Mouse (Mus musculus) lung, embryonic 14.5 days (tissue): ENCODE data around the gene Zfp148. TPM values are rescaled to one million over a fixed set of nuclear protein-coding genes. Genes with fewer than 3 reads are reported as not detected.

Experiments
- ATAC-seq: fragments of 200-750 bp; cut with Nextera tagmentation; 2 replicates; pipeline ENCODE4 v1.8.0; 2017; ENCODE audit warnings: mild to moderate bottlenecking, moderate TSS enrichment, moderate library complexity; ENCODE audit not compliant: insufficient read depth
- DNase-seq: peaks from one replicate; pipeline ENCODE4 v3.0.0-alpha.2; 2015
- H3K27ac ChIP-seq: fragments of 300-500 bp; sonication (generic); 2 replicates; pipeline ENCODE4 v1.5.1; 2014; ENCODE audit warnings: low read depth, mild to moderate bottlenecking, moderate library complexity
- H3K27me3 ChIP-seq: fragments of 300-500 bp; sonication (generic); 2 replicates; pipeline ENCODE4 v1.6.1; 2014; ENCODE audit warnings: low read length, control low read depth; ENCODE audit not compliant: insufficient read depth
- H3K36me3 ChIP-seq: fragments of 300-500 bp; sonication (generic); 2 replicates; pipeline ENCODE4 v1.6.1; 2014; ENCODE audit warnings: control low read depth; ENCODE audit not compliant: insufficient read depth
- H3K4me1 ChIP-seq: fragments of 300-500 bp; sonication (generic); 2 replicates; pipeline ENCODE4 v1.6.1; 2014; ENCODE audit warnings: antibody characterized with exemption, control low read depth; ENCODE audit not compliant: insufficient read depth
- H3K4me2 ChIP-seq: fragments of 300-500 bp; sonication (generic); 2 replicates; pipeline ENCODE4 v1.6.1; 2014; ENCODE audit warnings: mild to moderate bottlenecking
- H3K4me3 ChIP-seq: fragments of 300-500 bp; sonication (generic); 2 replicates; pipeline ENCODE4 v1.5.1; 2014; ENCODE audit warnings: low read depth, low read length
- H3K9ac ChIP-seq: fragments of 300-500 bp; sonication (generic); 2 replicates; pipeline ENCODE4 v1.6.1; 2014
- H3K9me3 ChIP-seq: fragments of 300-500 bp; sonication (generic); 2 replicates; pipeline ENCODE4 v1.6.1; 2016; ENCODE audit warnings: low read depth, low read length, control low read depth
- CTCF ChIP-seq: IDR thresholded peaks from 2 replicates; pipeline ENCODE4 v1.5.1; 2016; ENCODE audit warnings: antibody characterized with exemption, low read depth
- WGBS: fragments of 180-500 bp; shearing (Covaris S2); extraction: QIAGEN DNeasy Blood & Tissue Kit; methylation state at CpG from one replicate; pipeline ENCODE4 v1.1.7; 2014; 5-methylcytosine and 5-hydroxymethylcytosine counted together
- polyA plus RNA-seq: library from polyadenylated mRNA; unstranded; fragments of >200 nt; fragmentation: Nextera tagmentation; extraction: Ambion mirVana; gene quantifications from 2 replicates; pipeline ENCODE4 v1.2.1, GENCODE M21; 2014

Gene Zfp148
- polyA plus RNA-seq, 1 experiment from 2014 or later: 50.3 TPM

- DNase-seq: no peak
- TF ChIP-seq CTCF: no peak
- H3K9me3 ChIP-seq: no peaks in the 10 kb centered on the region
- H3K4me1 ChIP-seq: no peaks in the 10 kb centered on the region
- no peak overlapping the region for H3K9ac ChIP-seq
- no peak overlapping the region for H3K27ac ChIP-seq
- no peaks in the 10 kb centered on the region for H3K27me3 ChIP-seq
- H3K4me2 ChIP-seq: no peak overlapping the region
- no peak overlapping the region for H3K4me3 ChIP-seq
- no peak for ATAC-seq
- H3K36me3 ChIP-seq: no peaks in the 10 kb centered on the region
- WGBS: 64% methylated on average over 3 of the region's 3 CpGs
These were observed 12.0 kb upstream of the Zfp148 start for GRCm38 (mm10) chr16:33368632-33369031.

DNA sequence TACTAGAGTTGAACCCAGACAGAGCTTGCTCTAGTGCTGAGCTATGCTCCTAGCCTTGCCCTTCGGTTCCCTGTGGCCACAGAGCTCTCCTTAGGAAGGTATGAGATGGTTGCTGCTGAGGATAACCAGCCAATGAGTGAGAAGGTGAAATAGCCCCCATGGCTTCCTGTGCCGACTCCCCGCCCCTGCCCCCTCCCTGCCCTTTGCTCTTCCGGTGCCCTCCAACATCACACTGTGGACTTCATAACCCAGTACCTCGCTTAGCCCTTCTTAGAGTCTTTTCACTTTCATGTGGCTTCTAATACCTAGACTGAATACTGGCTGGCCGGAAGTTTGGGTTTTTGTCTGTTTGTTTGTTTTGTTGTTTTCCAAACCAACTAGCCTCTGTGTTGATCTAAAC is 9.8 kb upstream of the Zfp148 start:
- no peak for DNase-seq
- no peak for TF ChIP-seq CTCF

GRCm38 (mm10) chr16:33372611-33373010 is 8.0 kb upstream of the Zfp148 start:
- Histone ChIP-seq H3K27ac (no peak overlapping the region), H3K36me3 (no peaks in the 10 kb centered on the region), H3K4me2 (no peak overlapping the region), H3K9ac (no peak overlapping the region), H3K4me1 (no peaks in the 10 kb centered on the region), H3K4me3 (no peak overlapping the region), H3K9me3 (no peaks in the 10 kb centered on the region), H3K27me3 (no peaks in the 10 kb centered on the region)
- WGBS: 45% methylated on average over 5 of the region's 5 CpGs
- TF ChIP-seq CTCF: no peak
- no peak for ATAC-seq
- no peak for DNase-seq

More for the DNA sequence above, 9.8 kb upstream of the Zfp148 start:
- H3K9ac ChIP-seq: no peak overlapping the region
- 52% methylated on average over 6 of the region's 6 CpGs for WGBS
- H3K27me3 ChIP-seq: no peaks in the 10 kb centered on the region
- no peak for ATAC-seq
- H3K9me3 ChIP-seq: no peaks in the 10 kb centered on the region
- H3K4me3 ChIP-seq: no peak overlapping the region
- H3K4me2 ChIP-seq: no peak overlapping the region
- no peak overlapping the region for H3K27ac ChIP-seq
- H3K36me3 ChIP-seq: no peaks in the 10 kb centered on the region
- H3K4me1 ChIP-seq: no peaks in the 10 kb centered on the region

GRCm38 (mm10) chr16:33373326-33373725 is 7.3 kb upstream of the Zfp148 start:
- H3K27me3 ChIP-seq: no peaks in the 10 kb centered on the region
- H3K4me2 ChIP-seq: no peak overlapping the region
- no peaks in the 10 kb centered on the region for H3K4me1 ChIP-seq
- H3K27ac ChIP-seq: no peak overlapping the region
- no peak overlapping the region for H3K9ac ChIP-seq
- 90% methylated on average over 2 of the region's 2 CpGs for WGBS
- no peak for TF ChIP-seq CTCF
- H3K4me3 ChIP-seq: no peak overlapping the region
- no peak for ATAC-seq
- no peaks in the 10 kb centered on the region for H3K36me3 ChIP-seq
- no peaks in the 10 kb centered on the region for H3K9me3 ChIP-seq
- no peak for DNase-seq

DNA sequence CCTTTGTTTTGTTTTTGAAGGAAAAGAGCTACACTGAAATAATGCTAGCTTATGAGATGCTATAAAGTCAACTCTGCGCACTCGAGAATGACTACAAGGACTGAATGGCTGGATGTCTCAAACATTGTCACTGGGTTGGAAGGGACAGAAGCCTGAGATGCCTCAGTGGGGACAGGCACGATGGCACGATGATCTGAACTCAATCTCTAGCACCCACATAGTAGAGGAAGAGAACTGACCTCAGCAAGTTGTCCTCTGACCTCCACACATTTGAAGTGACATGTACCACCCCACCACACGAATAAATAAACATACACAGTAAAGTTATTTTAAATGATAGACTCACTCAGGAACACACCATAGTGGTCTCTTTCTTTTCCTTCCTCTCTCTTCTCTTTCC is 4.4 kb upstream of the Zfp148 start:
- Histone ChIP-seq H3K4me2 (no peak overlapping the region), H3K4me3 (no peak overlapping the region), H3K9me3 (no peaks in the 10 kb centered on the region), H3K36me3 (no peaks in the 10 kb centered on the region), H3K9ac (no peak overlapping the region), H3K27ac (no peak overlapping the region), H3K4me1 (no peaks in the 10 kb centered on the region), H3K27me3 (no peaks in the 10 kb centered on the region)
- TF ChIP-seq CTCF: no peak
- no peak for DNase-seq
- 71% methylated on average over 5 of the region's 5 CpGs for WGBS
- ATAC-seq: no peak

GRCm38 (mm10) chr16:33379219-33379943 is 1.3 kb upstream of the Zfp148 start:
- ATAC-seq: no peak
- WGBS: 52% methylated on average over 6 of the region's 6 CpGs
- no peaks in the 10 kb centered on the region for H3K27me3 ChIP-seq
- peak overlapping the region; percentile 72 for H3K4me2 ChIP-seq
- H3K9ac ChIP-seq: peak overlapping the region; percentile 98
- H3K36me3 ChIP-seq: no peaks in the 10 kb centered on the region
- H3K27ac ChIP-seq: peak overlapping the region; percentile 93; the same call in 1 of the 2 replicates
- DNase-seq: peak; percentile 61
- H3K9me3 ChIP-seq: no peaks in the 10 kb centered on the region
- H3K4me1 ChIP-seq: 0 out of 2 replicates have a peak, but pooled peaks cover 4% of the 10 kb centered on the region
- H3K4me3 ChIP-seq: peak overlapping the region; percentile 95
- no peak for TF ChIP-seq CTCF

DNA sequence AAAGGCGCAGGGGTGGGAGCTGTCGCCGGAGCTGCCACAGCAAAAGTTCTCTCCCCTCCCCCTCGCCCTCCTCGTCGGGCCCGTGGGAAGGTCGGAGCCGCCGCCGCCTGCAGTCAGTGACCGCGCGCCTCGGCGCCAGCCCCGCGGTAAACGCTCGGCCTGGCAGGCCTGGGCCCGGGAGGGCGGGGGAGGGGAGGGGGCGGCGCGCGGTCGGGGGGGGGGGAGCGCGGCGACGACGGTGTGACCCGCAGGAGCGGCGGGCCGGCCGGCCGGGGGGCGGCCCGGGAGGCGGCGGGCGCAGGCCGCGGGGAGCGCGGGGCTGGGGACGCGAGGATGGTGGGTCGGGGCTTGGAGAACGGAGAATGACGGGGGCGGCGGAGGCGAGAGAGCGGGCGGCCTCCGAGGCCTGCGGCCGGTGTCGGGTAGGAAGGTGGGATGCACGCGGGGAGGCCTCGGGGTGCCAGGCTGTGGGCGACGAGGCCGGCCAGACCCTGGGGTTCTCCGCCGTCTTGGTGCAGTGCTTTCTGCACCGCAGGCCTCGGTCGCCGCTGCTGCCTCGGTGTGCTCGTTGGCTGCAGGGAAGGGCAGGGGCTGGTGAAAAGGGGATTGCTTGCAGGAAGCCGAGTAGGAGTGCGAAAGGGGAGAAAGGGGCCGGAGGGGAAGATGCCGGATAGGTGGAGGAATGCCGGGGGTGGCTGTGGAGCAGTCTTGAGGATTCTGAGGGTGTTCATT is 412 bp downstream of the Zfp148 start:
- peak; percentile 59 for DNase-seq
- Histone ChIP-seq H3K27me3 (no peaks in the 10 kb centered on the region), H3K36me3 (no peaks in the 10 kb centered on the region), H3K27ac (peak overlapping the region; percentile 93), H3K4me1 (0 out of 2 replicates have a peak, but pooled peaks cover 4% of the 10 kb centered on the region), H3K9ac (peak overlapping the region; percentile 98), H3K4me2 (peak overlapping the region; percentile 91), H3K9me3 (no peaks in the 10 kb centered on the region), H3K4me3 (peak overlapping the region; percentile 95)
- ATAC-seq: peak; percentile 82
- no peak for TF ChIP-seq CTCF
- WGBS: under 1% methylated on average over 60 of the region's 80 CpGs
